Mouse (Mus musculus) small intestine, adult 2 months (tissue): ENCODE measurements around the gene Pcmt1.

ENCODE experiments used
- CTCF ChIP-seq: fragments of 200-500 bp; IDR thresholded peaks from 2 replicates; pipeline ENCODE4 v1.5.1; 2012; ENCODE audit warnings: low read depth, mild to moderate bottlenecking, control low read depth, inconsistent platforms, low read length, moderate library complexity, mixed read lengths; ENCODE audit not compliant: insufficient replicate concordance, insufficient read length; ENCODE audit errors: extremely low read depth
- POLR2A ChIP-seq: fragments of 200-500 bp; IDR thresholded peaks from 2 replicates; pipeline ENCODE4 v1.6.1; 2012; ENCODE audit warnings: low read depth, mild to moderate bottlenecking, control low read depth, inconsistent platforms, low read length, moderate library complexity

DNA sequence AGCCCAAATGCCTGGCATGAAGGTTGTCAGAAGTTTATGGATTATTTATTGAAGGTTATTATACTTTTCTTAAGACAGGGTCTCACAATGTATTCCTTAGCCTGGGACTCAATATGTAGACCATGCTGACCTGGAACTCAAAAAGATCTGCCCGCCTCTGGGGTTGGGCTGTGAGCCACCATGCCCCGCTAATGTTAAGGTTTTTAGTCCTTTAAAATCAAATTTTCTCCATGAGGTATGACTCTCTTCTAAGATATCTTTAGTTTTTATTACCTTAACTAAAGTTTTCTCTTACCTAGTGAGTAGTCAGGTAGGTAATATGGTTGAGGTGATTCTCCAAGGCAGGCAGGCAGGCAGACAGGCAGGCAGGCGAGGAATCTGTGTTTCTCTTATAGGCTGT is 1.3 kb upstream of the Pcmt1 start:
- TF ChIP-seq POLR2A (no peak), CTCF (no peak)
